Mouse (Mus musculus): Measurements from ENCODE around the gene Tbc1d15.

- TF ChIP-seq CTCF (IDR thresholded peaks at IDR 0.05; ENCODE audit: control insufficient read depth, insufficient read depth, low read length), result no peak
- no peak for TF ChIP-seq POLR2A (IDR thresholded peaks at IDR 0.05; ENCODE audit: borderline replicate concordance, control insufficient read depth, low read depth, low read length)
Measured at GRCm38 (mm10) chr10:115226586-115226985, 24.7 kb downstream of the Tbc1d15 start.

Data from bone marrow, adult 2 months (tissue).